Mouse (Mus musculus): ENCODE measurements around the gene Col25a1.

- TF ChIP-seq CTCF (IDR thresholded peaks at IDR 0.05; ENCODE audit: low read depth) (no peak), EP300 (IDR thresholded peaks at IDR 0.05; ENCODE audit: low read depth) (no peak)
Measured at GRCm38 (mm10) chr3:130137204-130137603, 5.9 kb downstream of the Col25a1 start.

Data from liver, embryonic 14.5 days (tissue).